Mouse (Mus musculus) urinary bladder, adult 18-20 months (tissue): ENCODE measurements around the gene Micall2.

Experiments
- DNase-seq, 2 experiments: peaks; one replicate each; pipeline ENCODE4 v3.0.0; 2022; ENCODE audit warnings: low spot score in 2 of 2, mixed read lengths in 2 of 2

Micall2 gene

GRCm38 (mm10) chr5:139682631-139682977, 53.5 kb downstream of the Micall2 start:
- DNase-seq: no peak

GRCm38 (mm10) chr5:139681832-139682630, 54.1 kb downstream of the Micall2 start:
- no peak for DNase-seq

GRCm38 (mm10) chr5:139675707-139675967, 60.5 kb downstream of the Micall2 start:
- DNase-seq: no peak

GRCm38 (mm10) chr5:139674940-139675706, 61.0 kb downstream of the Micall2 start:
- no peak for DNase-seq

GRCm38 (mm10) chr5:139669380-139669779, 66.8 kb downstream of the Micall2 start:
- DNase-seq: no peak

- DNase-seq: peak in 1 of 2 experiments; percentile 58
Observed at GRCm38 (mm10) chr5:139668494-139668893, 67.6 kb downstream of the Micall2 start.

- DNase-seq: no peak
Observed at GRCm38 (mm10) chr5:139666496-139666895, 69.6 kb downstream of the Micall2 start.

- no peak for DNase-seq
Observed at GRCm38 (mm10) chr5:139665375-139665774, 70.8 kb downstream of the Micall2 start.

GRCm38 (mm10) chr5:139661713-139662112, 74.4 kb downstream of the Micall2 start:
- no peak for DNase-seq

- no peak for DNase-seq
Observed at GRCm38 (mm10) chr5:139659307-139659706, 76.8 kb downstream of the Micall2 start.

- no peak for DNase-seq
Observed at GRCm38 (mm10) chr5:139658865-139659264, 77.3 kb downstream of the Micall2 start.

GRCm38 (mm10) chr5:139657959-139658602, 78.1 kb downstream of the Micall2 start:
- DNase-seq: no peak
